Mouse (Mus musculus) thymus, postnatal 25 days (tissue): ENCODE data around the gene C1ra.
A peak's percentile ranks its signal among the peaks of the same experiment; 100 is the strongest.
"Not testable (repeated sequence)": the region's sequence is repeated elsewhere in the genome, so short reads cannot be mapped to it uniquely, and the experiment has no call there.

Experiments used
- DNase-seq: peaks from one replicate; pipeline ENCODE4 v3.0.0; 2022

C1ra gene

DNA sequence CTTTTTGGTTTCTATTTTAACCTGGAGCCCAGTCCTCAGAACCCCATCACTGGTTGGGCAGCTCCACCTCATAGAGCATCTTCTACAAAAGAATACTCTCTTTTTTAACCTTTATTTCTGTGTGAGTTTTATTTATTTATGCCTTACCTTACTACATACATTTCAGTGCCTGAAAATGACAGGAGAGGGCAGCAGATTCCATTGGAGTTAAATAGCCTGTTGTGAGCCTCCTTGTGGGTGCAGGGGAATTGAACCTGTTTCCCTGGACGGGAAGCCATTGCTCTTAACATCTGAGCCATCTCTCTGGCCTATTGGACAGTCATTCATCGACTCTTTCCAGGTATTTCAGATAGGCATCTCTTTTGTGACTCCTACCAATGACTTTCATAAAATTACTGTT lies 33.2 kb downstream of the C1ra start:
- no peak for DNase-seq

DNA sequence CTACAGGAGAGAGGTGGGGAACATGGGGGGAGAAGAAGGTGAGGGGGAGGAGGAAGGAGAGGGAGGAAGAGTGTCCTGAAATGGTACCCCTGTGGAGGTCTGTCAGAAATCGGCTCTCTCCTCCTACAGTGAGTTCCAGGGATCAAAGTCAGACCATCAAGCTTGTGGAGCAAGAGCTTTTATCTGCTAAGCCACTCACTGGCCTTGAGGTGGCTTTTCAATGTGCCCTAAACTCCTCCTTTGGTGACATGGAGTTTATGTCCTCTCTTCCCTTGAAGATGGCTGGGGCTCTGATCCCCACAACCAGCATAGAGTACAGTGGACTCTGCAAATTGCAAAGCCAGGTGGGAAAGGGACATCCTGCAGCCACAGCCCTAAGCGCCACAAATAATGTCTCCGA lies 35.8 kb downstream of the C1ra start:
- DNase-seq = not testable (repeated sequence)

DNA sequence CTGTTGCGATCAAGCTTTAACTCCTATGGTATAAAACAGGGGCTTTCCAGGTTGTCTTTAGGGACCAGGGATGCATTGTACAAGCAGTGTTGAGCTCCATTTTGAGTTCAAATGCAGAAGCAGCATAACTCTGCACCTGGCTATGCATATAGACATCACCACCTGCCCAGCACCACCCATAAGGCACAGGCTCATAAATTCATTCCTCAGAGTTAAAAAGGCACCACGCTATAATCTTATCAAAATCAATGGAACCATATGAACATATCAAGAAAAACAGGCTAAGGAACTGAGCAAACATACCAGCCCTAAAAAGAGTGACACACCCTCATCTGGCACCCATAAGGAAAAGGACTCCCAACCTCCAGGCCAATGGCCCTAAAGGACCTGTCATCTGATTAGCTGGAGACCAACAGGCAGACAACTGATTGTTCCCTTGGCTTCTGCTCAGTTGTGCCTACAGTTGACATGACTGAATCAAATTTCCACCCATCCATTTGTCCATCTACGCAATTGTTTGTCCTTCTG lies 36.9 kb downstream of the C1ra start:
- no peak for DNase-seq

DNA sequence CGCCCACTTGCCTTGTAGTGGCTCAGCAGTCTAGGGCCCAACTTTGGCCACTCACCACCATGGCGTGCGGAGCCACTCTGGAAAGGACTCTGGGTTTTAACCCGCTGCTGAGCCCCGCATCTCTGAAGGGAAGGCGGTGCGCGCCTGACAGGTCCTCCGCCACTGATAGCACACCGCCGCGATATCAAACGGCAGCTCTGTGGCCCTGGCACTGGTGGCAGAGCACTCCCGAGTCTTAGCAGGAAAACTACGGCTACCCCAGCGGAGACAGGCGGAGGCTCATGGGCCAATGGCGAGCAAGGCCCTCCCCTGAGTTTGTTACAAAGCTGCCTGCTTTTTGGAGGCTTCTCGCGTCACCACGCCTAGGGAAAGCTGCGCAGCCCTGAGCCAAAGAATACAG lies 40.6 kb downstream of the C1ra start:
- DNase-seq = no peak

DNA sequence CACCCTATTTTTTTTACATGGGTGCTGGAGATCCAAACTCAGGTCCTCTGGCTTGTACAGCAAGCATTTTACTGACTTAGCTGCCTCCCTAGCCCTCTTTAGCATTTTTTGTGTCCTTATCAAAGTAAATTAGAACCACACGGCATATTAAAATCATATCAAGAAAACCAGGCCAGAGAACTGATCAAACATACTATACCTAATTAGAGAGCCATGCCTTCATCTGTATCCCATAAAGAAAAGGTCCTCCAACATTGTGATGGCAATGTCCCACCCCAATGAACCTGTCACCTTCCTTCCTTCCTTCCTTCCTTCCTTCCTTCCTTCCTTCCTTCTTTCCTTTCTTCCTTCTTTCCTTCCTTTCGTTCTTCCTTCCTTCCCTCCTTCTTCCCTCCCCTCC lies 43.8 kb downstream of the C1ra start:
- DNase-seq = not testable (repeated sequence)

DNA sequence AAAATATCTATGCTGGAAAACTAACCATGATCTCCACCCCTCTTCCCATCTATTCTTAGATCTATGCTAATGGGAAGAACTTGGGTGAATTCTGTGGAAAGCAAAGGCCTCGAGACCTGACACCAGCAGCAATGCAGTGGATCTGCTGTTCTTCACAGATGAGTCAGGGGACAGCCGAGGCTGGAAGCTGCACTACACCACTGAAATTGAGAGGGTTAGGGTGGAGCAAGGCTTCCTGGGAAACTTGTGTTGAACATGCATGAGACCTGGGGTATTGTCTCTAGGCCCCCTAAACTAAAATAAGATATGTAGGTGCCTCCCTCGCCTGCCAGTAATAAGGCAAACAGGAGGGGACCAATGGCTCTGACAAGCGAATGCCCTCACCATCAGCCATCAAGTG lies 49.0 kb downstream of the C1ra start:
- not testable (repeated sequence) for DNase-seq

DNA sequence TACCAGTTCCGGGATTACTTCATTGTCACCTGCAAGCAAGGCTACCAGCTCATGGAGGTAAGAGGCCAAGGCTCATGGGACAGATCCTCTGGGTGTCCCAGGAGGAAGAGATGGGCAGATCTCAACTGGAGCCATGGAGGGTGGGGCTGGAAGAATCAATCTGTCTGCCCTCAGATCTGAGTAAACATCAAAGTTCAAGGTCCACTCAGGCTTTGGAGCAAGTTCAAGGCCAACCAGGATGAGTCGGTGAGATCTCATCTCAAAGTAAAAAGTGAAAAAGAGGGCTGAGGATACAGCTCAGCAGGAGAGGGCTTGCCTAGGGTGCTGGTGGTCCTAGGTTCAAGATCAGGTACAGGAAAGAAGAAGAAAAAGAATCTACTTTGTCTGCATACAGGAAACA lies 49.4 kb downstream of the C1ra start:
- not testable (repeated sequence) for DNase-seq

DNA sequence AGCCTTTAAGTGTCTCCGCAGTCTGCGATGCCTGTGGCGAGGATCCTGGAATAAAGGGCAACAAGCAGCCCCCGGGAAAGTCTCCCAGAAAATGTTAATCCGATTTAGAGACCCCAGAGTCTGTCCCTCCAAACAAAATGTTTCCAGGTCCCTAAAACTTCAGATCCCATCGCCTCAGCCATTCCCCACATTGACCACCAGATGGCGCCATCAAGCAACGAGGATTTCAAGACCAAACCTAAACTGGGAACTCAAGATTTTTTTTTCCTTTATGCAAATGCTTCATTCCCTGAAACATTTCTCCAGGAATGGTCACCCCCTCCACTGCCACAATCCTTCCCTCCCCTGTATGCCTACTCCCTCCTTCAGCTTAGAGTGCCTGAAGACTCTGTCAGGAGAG lies 57.8 kb downstream of the C1ra start, which contains the start of gene C1rb:
TSS of gene C1rb (plus strand) at position 269 of the 400 bp plus-strand sequence.
- DNase-seq = peak; percentile 54
